Mouse (Mus musculus): ENCODE results near the gene Taar5. TPM values are rescaled to one million over a fixed set of nuclear protein-coding genes. Genes with fewer than 3 reads are reported as not detected.

The Taar5 gene
- polyA plus RNA-seq, 1 experiment from 2014 or later, result not detected

GRCm38 (mm10) chr10:23977958-23978357 is 7.5 kb downstream of the Taar5 start:
- H3K27ac ChIP-seq (ENCODE audit: low read depth), result no peak overlapping the region
- no peaks in the 10 kb centered on the region for H3K4me1 ChIP-seq (ENCODE audit: insufficient read depth)
- no peak overlapping the region for H3K4me2 ChIP-seq
- H3K9me3 ChIP-seq (ENCODE audit: low read depth, low read length), result no peaks in the 10 kb centered on the region
- TF ChIP-seq CTCF (IDR thresholded peaks at IDR 0.05; ENCODE audit: low read depth), result no peak
- no peaks in the 10 kb centered on the region for H3K27me3 ChIP-seq (ENCODE audit: insufficient read depth, low read length)
- WGBS, result 54% methylated on average over 4 of the region's 4 CpGs
- no peaks in the 10 kb centered on the region for H3K36me3 ChIP-seq (ENCODE audit: insufficient read depth)
- no peak overlapping the region for H3K4me3 ChIP-seq (ENCODE audit: low read depth, low read length)
- ATAC-seq (ENCODE audit: insufficient read depth), result no peak
- H3K9ac ChIP-seq, result no peak overlapping the region
- no peak for DNase-seq

- H3K27ac ChIP-seq (ENCODE audit: low read depth), result no peak overlapping the region
- no peaks in the 10 kb centered on the region for H3K36me3 ChIP-seq (ENCODE audit: insufficient read depth)
- H3K4me2 ChIP-seq, result no peak overlapping the region
- H3K4me3 ChIP-seq (ENCODE audit: low read depth, low read length), result no peak overlapping the region
- peak; percentile 92 for TF ChIP-seq CTCF (IDR thresholded peaks at IDR 0.05; ENCODE audit: low read depth)
- ATAC-seq (ENCODE audit: insufficient read depth) (peak; percentile 85), DNase-seq (peak; percentile 86)
- H3K27me3 ChIP-seq (ENCODE audit: insufficient read depth, low read length), result no peaks in the 10 kb centered on the region
- H3K9ac ChIP-seq, result no peak overlapping the region
- H3K9me3 ChIP-seq (ENCODE audit: low read depth, low read length), result no peaks in the 10 kb centered on the region
- WGBS, result 33% methylated on average over 16 of the region's 16 CpGs
- no peaks in the 10 kb centered on the region for H3K4me1 ChIP-seq (ENCODE audit: insufficient read depth)
Observed at GRCm38 (mm10) chr10:23978901-23979705, 8.6 kb downstream of the Taar5 start.

- no peaks in the 10 kb centered on the region for H3K36me3 ChIP-seq (ENCODE audit: insufficient read depth)
- no peak within 1 kb of the TSS for H3K27ac ChIP-seq (ENCODE audit: low read depth)
- DNase-seq, result no peak
- H3K4me2 ChIP-seq, result no peak within 1 kb of the TSS
- H3K9ac ChIP-seq, result no peak within 1 kb of the TSS
- no peaks in the 10 kb centered on the region for H3K4me1 ChIP-seq (ENCODE audit: insufficient read depth)
- H3K27me3 ChIP-seq (ENCODE audit: insufficient read depth, low read length), result no peaks in the 10 kb centered on the region
- no peak within 1 kb of the TSS for H3K4me3 ChIP-seq (ENCODE audit: low read depth, low read length)
- 72% methylated on average over 8 of the region's 8 CpGs for WGBS
- TF ChIP-seq CTCF (IDR thresholded peaks at IDR 0.05; ENCODE audit: low read depth), result no peak
- no peaks in the 10 kb centered on the region for H3K9me3 ChIP-seq (ENCODE audit: low read depth, low read length)
- no peak for ATAC-seq (ENCODE audit: insufficient read depth)
Observed at GRCm38 (mm10) chr10:23985546-23985945, 15.0 kb downstream of the Taar5 start, which contains the start of gene Taar6. Gene Taar6 (minus strand): TSS chr10:23985646.

- TF ChIP-seq CTCF (IDR thresholded peaks at IDR 0.05; ENCODE audit: low read depth), result no peak
- WGBS, result 73% methylated on average over 5 of the region's 5 CpGs
- Histone ChIP-seq H3K4me3 (ENCODE audit: low read depth, low read length) (no peak overlapping the region), H3K27me3 (ENCODE audit: insufficient read depth, low read length) (no peaks in the 10 kb centered on the region), H3K36me3 (ENCODE audit: insufficient read depth) (no peaks in the 10 kb centered on the region), H3K9me3 (ENCODE audit: low read depth, low read length) (no peaks in the 10 kb centered on the region), H3K9ac (no peak overlapping the region), H3K4me2 (no peak overlapping the region), H3K27ac (ENCODE audit: low read depth) (no peak overlapping the region), H3K4me1 (ENCODE audit: insufficient read depth) (no peaks in the 10 kb centered on the region)
- DNase-seq (no peak), ATAC-seq (ENCODE audit: insufficient read depth) (no peak)
Observed at GRCm38 (mm10) chr10:23986419-23986818, 15.9 kb downstream of the Taar5 start.

GRCm38 (mm10) chr10:23993381-23993780 is 22.9 kb downstream of the Taar5 start, which contains the start of gene Taar7a:
Gene Taar7a (minus strand): TSS chr10:23993481.
- no peaks in the 10 kb centered on the region for H3K36me3 ChIP-seq (ENCODE audit: insufficient read depth)
- H3K27ac ChIP-seq (ENCODE audit: low read depth), result no peak within 1 kb of the TSS
- ATAC-seq (ENCODE audit: insufficient read depth), result no peak
- no peak for TF ChIP-seq CTCF (IDR thresholded peaks at IDR 0.05; ENCODE audit: low read depth)
- 89% methylated on average over 3 of the region's 3 CpGs for WGBS
- DNase-seq, result no peak
- no peak within 1 kb of the TSS for H3K9ac ChIP-seq
- no peak within 1 kb of the TSS for H3K4me2 ChIP-seq
- H3K9me3 ChIP-seq (ENCODE audit: low read depth, low read length), result no peaks in the 10 kb centered on the region
- H3K4me3 ChIP-seq (ENCODE audit: low read depth, low read length), result no peak within 1 kb of the TSS
- H3K4me1 ChIP-seq (ENCODE audit: insufficient read depth), result no peaks in the 10 kb centered on the region
- H3K27me3 ChIP-seq (ENCODE audit: insufficient read depth, low read length), result no peaks in the 10 kb centered on the region

GRCm38 (mm10) chr10:23999639-24000038 is 29.1 kb downstream of the Taar5 start, which contains the start of gene Taar7b:
Gene Taar7b (plus strand): TSS chr10:23999939.
- ATAC-seq (ENCODE audit: insufficient read depth), result no peak
- no peak within 1 kb of the TSS for H3K4me2 ChIP-seq
- WGBS, result 74% methylated on average over 1 of the region's 1 CpGs

GRCm38 (mm10) chr10:24006442-24006841 is 35.9 kb downstream of the Taar5 start:
- H3K27me3 ChIP-seq (ENCODE audit: insufficient read depth, low read length), result no peaks in the 10 kb centered on the region
- no peak overlapping the region for H3K27ac ChIP-seq (ENCODE audit: low read depth)
- TF ChIP-seq CTCF (IDR thresholded peaks at IDR 0.05; ENCODE audit: low read depth), result no peak
- no peak overlapping the region for H3K9ac ChIP-seq
- no peak for DNase-seq
- no peak overlapping the region for H3K4me2 ChIP-seq
- no peaks in the 10 kb centered on the region for H3K36me3 ChIP-seq (ENCODE audit: insufficient read depth)
- H3K4me1 ChIP-seq (ENCODE audit: insufficient read depth), result no peaks in the 10 kb centered on the region
- H3K9me3 ChIP-seq (ENCODE audit: low read depth, low read length), result no peaks in the 10 kb centered on the region
- ATAC-seq (ENCODE audit: insufficient read depth), result no peak
- WGBS, result 64% methylated on average over 1 of the region's 1 CpGs
- no peak overlapping the region for H3K4me3 ChIP-seq (ENCODE audit: low read depth, low read length)

More at GRCm38 (mm10) chr10:23999639-24000038, 29.1 kb downstream of the Taar5 start, which contains the start of gene Taar7b:
- no peak for TF ChIP-seq CTCF (IDR thresholded peaks at IDR 0.05; ENCODE audit: low read depth)
- H3K36me3 ChIP-seq (ENCODE audit: insufficient read depth), result no peaks in the 10 kb centered on the region
- H3K9ac ChIP-seq, result no peak within 1 kb of the TSS
- no peaks in the 10 kb centered on the region for H3K9me3 ChIP-seq (ENCODE audit: low read depth, low read length)
- H3K4me3 ChIP-seq (ENCODE audit: low read depth, low read length), result no peak within 1 kb of the TSS
- H3K27ac ChIP-seq (ENCODE audit: low read depth), result no peak within 1 kb of the TSS
- H3K27me3 ChIP-seq (ENCODE audit: insufficient read depth, low read length), result no peaks in the 10 kb centered on the region
- DNase-seq, result no peak
- no peaks in the 10 kb centered on the region for H3K4me1 ChIP-seq (ENCODE audit: insufficient read depth)

Data from lung, embryonic 14.5 days (tissue).